Mouse (Mus musculus) neural tube, embryonic 12.5 days (tissue): ENCODE results near the gene Idi2. TPM values are rescaled to one million over a fixed set of nuclear protein-coding genes. Genes with fewer than 3 reads are reported as not detected.
"Not testable (repeated sequence)": the region's sequence is repeated elsewhere in the genome, so short reads cannot be mapped to it uniquely, and the experiment has no call there.

Source experiments
- ATAC-seq: fragments of 200-750 bp; cut with Nextera tagmentation; 2 replicates; pipeline ENCODE4 v1.8.0; 2017; ENCODE audit warnings: low read depth, mild to moderate bottlenecking, moderate TSS enrichment, moderate library complexity; ENCODE audit not compliant: low FRiP score
- H3K27ac ChIP-seq: fragments of 300-500 bp; sonication (generic); 2 replicates; pipeline ENCODE4 v1.5.1; 2016
- H3K27me3 ChIP-seq: fragments of 300-500 bp; sonication (generic); replicated peaks from 2 replicates; pipeline ENCODE4 v1.6.1; 2016; ENCODE audit warnings: mild to moderate bottlenecking
- H3K36me3 ChIP-seq: fragments of 300-500 bp; sonication (generic); 2 replicates; pipeline ENCODE4 v1.6.1; 2016; ENCODE audit warnings: mild to moderate bottlenecking
- H3K4me1 ChIP-seq: fragments of 300-500 bp; sonication (generic); 2 replicates; pipeline ENCODE4 v1.6.1; 2016
- H3K4me2 ChIP-seq: fragments of 300-500 bp; sonication (generic); replicated peaks from 2 replicates; pipeline ENCODE4 v1.6.1; 2016; ENCODE audit warnings: mild to moderate bottlenecking
- H3K4me3 ChIP-seq: fragments of 300-500 bp; sonication (generic); 2 replicates; pipeline ENCODE4 v1.5.1; 2016
- H3K9ac ChIP-seq: fragments of 300-500 bp; sonication (generic); 2 replicates; pipeline ENCODE4 v1.6.1; 2016; ENCODE audit warnings: mild to moderate bottlenecking
- H3K9me3 ChIP-seq: fragments of 300-500 bp; sonication (generic); 2 replicates; pipeline ENCODE4 v1.6.1; 2016; ENCODE audit warnings: mild to moderate bottlenecking
- WGBS: fragments of 180-500 bp; shearing (Covaris S2); methylation state at CpG from one replicate; pipeline ENCODE4 v1.1.7; 2016; 5-methylcytosine and 5-hydroxymethylcytosine counted together
- polyA plus RNA-seq: library from polyadenylated mRNA; unstranded; fragments of >200 nt; fragmentation: Nextera tagmentation; extraction: Ambion mirVana; gene quantifications from 2 replicates; pipeline ENCODE4 v1.2.1, GENCODE M21; 2016

Gene Idi2
- 0.11 TPM in 1 of 2 replicates, not detected in the other for polyA plus RNA-seq

DNA sequence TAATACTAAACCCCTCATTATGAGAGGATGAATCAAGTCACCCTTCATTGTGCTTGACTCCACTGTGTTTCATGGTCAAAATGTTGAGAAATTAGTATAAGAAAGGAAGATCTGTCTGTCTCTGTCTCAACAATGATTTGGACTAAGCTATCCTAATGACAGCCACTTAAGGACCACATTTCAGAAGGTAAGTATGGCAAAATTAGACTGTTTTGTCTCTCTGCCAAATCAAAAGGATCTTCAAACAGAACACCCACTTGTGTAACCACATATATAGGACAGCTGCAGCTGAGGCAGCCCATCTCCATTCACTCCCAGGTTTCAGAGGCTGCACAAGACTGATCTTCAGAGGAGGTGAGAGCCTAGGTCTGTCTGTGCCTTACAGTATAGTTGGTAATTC is at the start of gene Idi2:
Gene Idi2 (plus strand): TSS at position 301 of the 400 bp plus-strand sequence.
- not testable (repeated sequence) for H3K4me1 ChIP-seq, H3K4me3 ChIP-seq

GRCm38 (mm10) chr13:8905986-8906385 is 46.7 kb upstream of the Idi2 start:
- not testable (repeated sequence) for H3K9me3 ChIP-seq, H3K4me2 ChIP-seq, ATAC-seq, H3K4me3 ChIP-seq, H3K36me3 ChIP-seq, H3K27ac ChIP-seq, H3K9ac ChIP-seq, H3K4me1 ChIP-seq, H3K27me3 ChIP-seq
- WGBS, result 92% methylated on average over 2 of the region's 2 CpGs

More for the DNA sequence above, at the start of gene Idi2:
- ATAC-seq, H3K27ac ChIP-seq, H3K9ac ChIP-seq, H3K9me3 ChIP-seq, H3K36me3 ChIP-seq, H3K4me2 ChIP-seq, H3K27me3 ChIP-seq: not testable (repeated sequence)

- not testable (repeated sequence) for H3K36me3 ChIP-seq, ATAC-seq, H3K9me3 ChIP-seq, H3K4me2 ChIP-seq, H3K27me3 ChIP-seq, H3K27ac ChIP-seq, H3K4me3 ChIP-seq, H3K4me1 ChIP-seq, H3K9ac ChIP-seq
- 92% methylated on average over 8 of the region's 8 CpGs for whole genome bisulfite sequencing
These were observed 38.8 kb upstream of the Idi2 start for GRCm38 (mm10) chr13:8913890-8914289.

- Histone ChIP-seq H3K27me3 (no peaks in the 10 kb centered on the region), H3K27ac (no peak overlapping the region), H3K9ac (no peak overlapping the region), H3K4me2 (no peak overlapping the region), H3K4me3 (no peak overlapping the region), H3K4me1 (no peaks in the 10 kb centered on the region), H3K36me3 (no peaks in the 10 kb centered on the region), H3K9me3 (no peaks in the 10 kb centered on the region)
- no peak for ATAC-seq
- 68% methylated on average over 2 of the region's 2 CpGs for WGBS
These were observed 19.2 kb upstream of the Idi2 start for GRCm38 (mm10) chr13:8933499-8933898.

- not testable (repeated sequence) for H3K9me3 ChIP-seq, H3K9ac ChIP-seq, H3K4me1 ChIP-seq, H3K36me3 ChIP-seq, H3K4me2 ChIP-seq, ATAC-seq, H3K4me3 ChIP-seq, H3K27ac ChIP-seq, H3K27me3 ChIP-seq
- 87% methylated on average over 6 of the region's 6 CpGs for WGBS
These were observed 15.0 kb upstream of the Idi2 start for GRCm38 (mm10) chr13:8937611-8938140.

GRCm38 (mm10) chr13:8941110-8941509 is 11.6 kb upstream of the Idi2 start:
- not testable (repeated sequence) for H3K4me3 ChIP-seq, H3K27ac ChIP-seq, H3K4me1 ChIP-seq, H3K36me3 ChIP-seq, ATAC-seq, H3K27me3 ChIP-seq, H3K9me3 ChIP-seq, H3K4me2 ChIP-seq, H3K9ac ChIP-seq
- WGBS, result 92% methylated on average over 4 of the region's 4 CpGs

GRCm38 (mm10) chr13:8941701-8942100 is 11.0 kb upstream of the Idi2 start:
- not testable (repeated sequence) for ATAC-seq
- 83% methylated on average over 1 of the region's 5 CpGs for WGBS

GRCm38 (mm10) chr13:8943828-8944227 is 8.8 kb upstream of the Idi2 start:
- not testable (repeated sequence) for H3K27ac ChIP-seq, H3K36me3 ChIP-seq, H3K27me3 ChIP-seq, H3K9ac ChIP-seq, ATAC-seq, H3K4me2 ChIP-seq, H3K9me3 ChIP-seq, H3K4me1 ChIP-seq, H3K4me3 ChIP-seq
- no CpG with 5 or more reads among the region's 5 CpGs for WGBS

More at GRCm38 (mm10) chr13:8941701-8942100, 11.0 kb upstream of the Idi2 start:
- not testable (repeated sequence) for H3K27ac ChIP-seq, H3K9me3 ChIP-seq, H3K27me3 ChIP-seq, H3K9ac ChIP-seq, H3K4me2 ChIP-seq, H3K36me3 ChIP-seq, H3K4me1 ChIP-seq, H3K4me3 ChIP-seq

DNA sequence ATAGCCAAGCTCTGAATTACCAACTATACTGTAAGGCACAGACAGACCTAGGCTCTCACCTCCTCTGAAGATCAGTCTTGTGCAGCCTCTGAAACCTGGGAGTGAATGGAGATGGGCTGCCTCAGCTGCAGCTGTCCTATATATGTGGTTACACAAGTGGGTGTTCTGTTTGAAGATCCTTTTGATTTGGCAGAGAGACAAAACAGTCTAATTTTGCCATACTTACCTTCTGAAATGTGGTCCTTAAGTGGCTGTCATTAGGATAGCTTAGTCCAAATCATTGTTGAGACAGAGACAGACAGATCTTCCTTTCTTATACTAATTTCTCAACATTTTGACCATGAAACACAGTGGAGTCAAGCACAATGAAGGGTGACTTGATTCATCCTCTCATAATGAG is 4.5 kb upstream of the Idi2 start, which contains the start of gene Gm9745:
Gene Gm9745 (minus strand): TSS at position 101 of the 400 bp plus-strand sequence.
- not testable (repeated sequence) for H3K9ac ChIP-seq, H3K27me3 ChIP-seq, H3K36me3 ChIP-seq, H3K27ac ChIP-seq, H3K9me3 ChIP-seq, ATAC-seq, H3K4me1 ChIP-seq, H3K4me3 ChIP-seq, H3K4me2 ChIP-seq

DNA sequence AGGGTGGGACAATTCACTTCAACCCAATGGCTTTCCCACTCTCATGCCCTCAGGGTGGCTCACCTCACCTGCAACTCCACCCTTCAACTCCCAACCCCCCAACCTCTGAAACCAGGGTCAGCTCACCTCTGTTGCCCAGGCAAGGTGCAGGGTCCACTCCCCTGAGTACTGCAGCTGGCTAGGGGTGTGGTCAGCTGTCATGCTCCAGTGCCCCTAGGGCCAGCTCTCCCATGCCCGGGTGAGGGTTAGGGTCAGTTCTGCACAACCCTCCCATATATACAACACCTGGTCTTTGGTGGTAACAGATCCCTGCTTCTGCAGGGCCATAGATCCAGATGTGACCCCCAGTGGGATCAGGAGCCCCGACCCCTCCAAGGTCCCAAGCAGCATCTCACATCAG is 2.5 kb downstream of the Idi2 start:
- not testable (repeated sequence) for H3K4me3 ChIP-seq, H3K4me2 ChIP-seq, H3K9ac ChIP-seq, H3K36me3 ChIP-seq, H3K4me1 ChIP-seq, H3K27me3 ChIP-seq, ATAC-seq, H3K27ac ChIP-seq, H3K9me3 ChIP-seq
- WGBS, result 83% methylated on average over 2 of the region's 2 CpGs

DNA sequence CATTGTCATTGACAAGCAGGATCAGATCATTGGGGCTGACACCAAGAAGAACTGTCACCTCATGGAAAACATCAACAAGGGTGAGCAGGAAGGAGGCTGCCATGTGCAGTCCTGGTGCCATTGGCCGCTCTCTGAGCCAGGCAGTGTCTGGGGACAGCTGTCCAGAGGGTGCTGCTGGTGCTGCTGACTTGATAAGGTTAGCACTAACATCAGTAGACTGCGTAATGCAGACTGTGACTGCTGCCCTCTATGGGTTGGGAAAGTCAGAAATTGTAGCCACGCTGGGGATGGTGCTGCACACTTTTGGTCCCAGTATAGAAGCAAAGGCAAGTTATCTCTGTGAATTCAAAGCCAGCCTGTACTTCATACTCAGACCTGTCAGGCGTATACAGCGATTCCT is 4.2 kb downstream of the Idi2 start:
- H3K4me2 ChIP-seq, ATAC-seq, H3K4me1 ChIP-seq, H3K4me3 ChIP-seq, H3K27ac ChIP-seq, H3K27me3 ChIP-seq, H3K9me3 ChIP-seq, H3K9ac ChIP-seq, H3K36me3 ChIP-seq: not testable (repeated sequence)
- WGBS, result no CpG with 5 or more reads among the region's 5 CpGs

DNA sequence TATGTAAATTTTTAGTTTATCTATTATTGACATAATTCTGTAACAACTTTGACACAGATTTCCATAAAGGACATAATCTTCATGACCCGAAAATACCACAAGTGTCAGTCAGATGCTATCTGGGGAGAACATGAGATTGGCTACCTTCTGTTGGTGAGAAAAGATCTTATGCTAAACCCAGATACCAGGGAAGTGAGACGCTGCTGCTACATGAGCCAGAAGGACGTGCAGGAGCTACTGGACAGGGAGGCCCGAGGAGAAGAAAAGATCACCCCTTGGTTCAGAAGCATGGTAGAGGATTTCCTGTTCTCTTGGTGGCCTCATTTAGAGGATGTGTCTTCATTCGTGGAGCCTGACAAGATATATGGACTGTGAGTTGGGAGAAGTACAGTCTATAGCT is 6.4 kb downstream of the Idi2 start:
- not testable (repeated sequence) for H3K9ac ChIP-seq, ATAC-seq, H3K36me3 ChIP-seq, H3K4me1 ChIP-seq, H3K27me3 ChIP-seq, H3K4me3 ChIP-seq, H3K9me3 ChIP-seq, H3K27ac ChIP-seq, H3K4me2 ChIP-seq
- WGBS, result 83% methylated on average over 1 of the region's 5 CpGs

GRCm38 (mm10) chr13:8959554-8959953 is 6.9 kb downstream of the Idi2 start:
- not testable (repeated sequence) for H3K9ac ChIP-seq, H3K27ac ChIP-seq, H3K4me1 ChIP-seq, H3K4me2 ChIP-seq, H3K9me3 ChIP-seq, ATAC-seq, H3K27me3 ChIP-seq, H3K36me3 ChIP-seq, H3K4me3 ChIP-seq
- WGBS, result 89% methylated on average over 6 of the region's 6 CpGs
